Mouse (Mus musculus): ENCODE measurements at regions not wholly inside any gene's neighbourhood (a gene's known extent, or its start where the extent isn't known, plus 50 kb on each side); places are given as distances from the start of the nearest gene placed in this dataset.

GRCm38 (mm10) chr4:26273754-26274153 lies 72.9 kb downstream of the Manea start:
- no peak for DNase-seq (ENCODE audit: low spot score in 2 of 2)
- intact Hi-C loops (cut with DNase I): no loop called here

GRCm38 (mm10) chr4:26259230-26260029 lies 87.3 kb downstream of the Manea start:
- intact Hi-C loops (cut with DNase I): no loop called here
- DNase-seq (ENCODE audit: low spot score in 2 of 2): no peak

- intact Hi-C loops (cut with DNase I): no loop called here
These were observed 90.8 kb downstream of the Manea start for GRCm38 (mm10) chr4:26255889-26256288.

DNA sequence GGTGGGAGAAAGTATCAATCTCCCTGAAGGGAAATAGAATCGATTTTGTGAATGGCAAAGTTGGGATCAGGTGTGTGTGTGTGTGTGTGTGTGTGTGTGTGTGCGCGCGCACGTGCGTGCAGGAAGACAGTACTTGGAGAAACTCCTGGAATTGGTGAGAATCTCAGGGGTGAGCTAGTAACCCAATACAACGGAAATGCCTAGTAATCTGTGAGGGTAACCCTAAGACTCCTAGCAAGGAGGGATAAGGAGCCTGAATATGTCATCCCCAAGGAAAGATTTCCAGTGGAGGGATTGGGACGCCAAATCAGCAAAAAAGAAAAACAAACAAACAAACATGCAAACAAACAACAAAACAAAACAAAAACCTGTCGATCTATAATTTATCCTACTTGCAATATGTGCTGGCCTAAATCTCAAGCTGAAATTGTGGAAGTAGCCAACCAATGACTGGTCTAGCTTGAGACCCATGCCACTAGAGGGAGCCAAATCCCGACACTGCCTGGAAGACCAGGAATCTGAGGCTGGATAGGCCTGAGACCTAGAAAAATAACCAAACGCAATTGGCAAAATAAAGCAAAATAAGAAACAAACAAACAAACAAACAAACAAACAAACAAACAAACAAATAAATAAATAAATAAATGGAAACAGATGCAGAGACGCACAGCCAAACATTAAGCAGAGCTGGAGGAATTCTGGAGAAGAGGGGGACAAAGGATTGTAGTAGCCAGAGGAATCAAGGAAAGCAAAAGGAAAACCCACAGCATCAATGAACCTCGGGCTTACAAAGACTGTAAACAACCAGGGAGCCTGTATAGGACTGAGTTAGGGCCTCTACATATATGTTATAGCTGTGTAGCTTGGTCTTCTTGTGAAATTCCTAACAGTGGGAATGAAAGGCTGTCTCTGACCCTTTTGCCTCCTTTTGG lies 98.5 kb downstream of the Manea start:
- DNase-seq (ENCODE audit: low spot score in 2 of 2): peak; percentile 35 to 61
- intact Hi-C loops (cut with DNase I): loop anchor here (2.0 kb wide), 1 partner anchor 247 kb away; no protein-coding TSS in a partner anchor

More at GRCm38 (mm10) chr4:26255889-26256288, 90.8 kb downstream of the Manea start:
- DNase-seq (ENCODE audit: low spot score in 2 of 2): no peak

DNA sequence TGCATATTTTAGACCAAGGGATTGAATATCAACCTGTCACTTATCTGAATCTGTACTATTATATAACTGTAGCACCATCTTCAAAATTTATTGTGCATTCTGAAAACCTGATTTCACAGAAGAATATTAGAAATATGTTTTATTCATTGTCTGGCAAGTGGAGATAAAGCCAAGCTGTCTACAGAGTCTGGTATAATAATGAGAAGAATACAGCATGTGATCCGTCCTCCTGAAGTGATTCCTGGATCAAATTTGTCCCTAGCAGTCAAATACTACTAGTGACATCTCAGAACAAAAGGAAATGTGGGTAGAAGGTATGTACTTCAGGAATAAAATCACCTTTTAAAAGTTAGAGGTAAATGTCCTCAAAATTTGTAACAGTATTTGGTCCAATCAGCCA lies 123.4 kb downstream of the Manea start:
- DNase-seq (ENCODE audit: low spot score in 2 of 2): no peak
- intact Hi-C loops (cut with DNase I): no loop called here
